Mouse (Mus musculus) heart, adult 9 months (tissue): ENCODE data around the gene Cers4.

ENCODE experiments used
- DNase-seq, 2 experiments: peaks; one replicate each; pipeline ENCODE4 v3.0.0; 2022; ENCODE audit warnings: low spot score in 2 of 2

Gene Cers4

DNA sequence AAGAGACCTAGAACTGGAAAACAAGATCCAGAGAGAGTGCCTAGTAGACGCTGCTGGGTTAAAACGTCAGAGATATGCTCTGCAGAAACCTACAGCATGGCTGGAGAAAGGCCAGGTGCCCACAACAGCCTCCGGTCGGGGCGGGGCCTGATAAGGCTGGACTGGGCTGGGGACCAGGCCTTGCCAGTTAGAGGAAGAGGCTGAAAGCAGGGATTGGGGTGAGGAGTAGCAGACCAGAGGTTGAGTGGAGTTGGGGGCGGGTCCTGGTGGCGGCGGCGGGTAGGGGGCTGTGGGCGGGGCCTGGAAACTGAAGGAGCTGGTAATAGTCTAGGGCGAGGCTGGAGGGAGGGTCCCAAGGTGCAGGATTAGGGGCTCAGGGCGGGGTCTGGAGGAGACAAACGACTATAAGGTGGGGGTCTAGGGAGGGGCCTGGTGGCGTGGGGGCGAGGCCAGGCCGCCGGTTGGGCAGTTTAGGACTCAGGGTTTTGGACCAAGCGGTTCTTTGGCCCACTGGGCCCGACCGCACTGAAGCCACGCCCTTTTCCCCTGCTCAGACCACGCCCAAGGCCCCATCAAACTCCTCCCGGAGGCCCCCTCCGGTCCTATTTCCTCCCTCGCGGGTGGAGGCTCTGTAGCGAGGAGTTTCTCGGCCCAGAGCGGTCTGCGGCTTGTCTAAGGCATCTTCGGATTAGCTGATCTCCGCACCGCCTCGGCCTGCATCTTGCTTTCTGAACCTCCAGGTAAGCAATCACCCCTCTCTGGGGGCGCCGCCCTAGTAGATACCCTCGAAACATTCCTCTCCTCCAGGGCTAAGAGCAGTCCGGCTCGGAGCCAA is at the start of gene Cers4:
Gene Cers4 (plus strand): TSS at position 176 of the 835 bp plus-strand sequence.
- peak; percentile 91 to 92 for DNase-seq

- no peak for DNase-seq
Observed at GRCm38 (mm10) chr8:4458165-4458564, 34.7 kb upstream of the Cers4 start.

DNA sequence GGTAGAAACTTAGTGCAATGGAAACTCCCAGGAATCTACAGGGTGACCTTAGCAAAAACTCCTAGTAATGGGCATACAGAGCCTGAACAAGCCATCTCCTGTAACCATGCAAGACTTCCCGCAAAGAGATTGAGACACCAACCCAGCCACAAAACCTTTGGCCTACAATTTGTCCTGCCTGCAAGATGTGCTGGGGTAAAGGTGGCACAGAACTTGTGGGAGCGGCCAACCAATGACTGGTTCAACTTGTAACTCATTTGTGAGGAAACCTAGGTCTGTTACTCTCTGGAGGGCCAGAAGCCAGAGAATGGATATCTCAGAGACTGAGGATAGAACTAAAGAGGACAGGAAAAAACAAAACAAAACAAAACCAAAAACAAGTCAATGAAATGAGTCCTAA is 29.8 kb upstream of the Cers4 start:
- DNase-seq = no peak

DNA sequence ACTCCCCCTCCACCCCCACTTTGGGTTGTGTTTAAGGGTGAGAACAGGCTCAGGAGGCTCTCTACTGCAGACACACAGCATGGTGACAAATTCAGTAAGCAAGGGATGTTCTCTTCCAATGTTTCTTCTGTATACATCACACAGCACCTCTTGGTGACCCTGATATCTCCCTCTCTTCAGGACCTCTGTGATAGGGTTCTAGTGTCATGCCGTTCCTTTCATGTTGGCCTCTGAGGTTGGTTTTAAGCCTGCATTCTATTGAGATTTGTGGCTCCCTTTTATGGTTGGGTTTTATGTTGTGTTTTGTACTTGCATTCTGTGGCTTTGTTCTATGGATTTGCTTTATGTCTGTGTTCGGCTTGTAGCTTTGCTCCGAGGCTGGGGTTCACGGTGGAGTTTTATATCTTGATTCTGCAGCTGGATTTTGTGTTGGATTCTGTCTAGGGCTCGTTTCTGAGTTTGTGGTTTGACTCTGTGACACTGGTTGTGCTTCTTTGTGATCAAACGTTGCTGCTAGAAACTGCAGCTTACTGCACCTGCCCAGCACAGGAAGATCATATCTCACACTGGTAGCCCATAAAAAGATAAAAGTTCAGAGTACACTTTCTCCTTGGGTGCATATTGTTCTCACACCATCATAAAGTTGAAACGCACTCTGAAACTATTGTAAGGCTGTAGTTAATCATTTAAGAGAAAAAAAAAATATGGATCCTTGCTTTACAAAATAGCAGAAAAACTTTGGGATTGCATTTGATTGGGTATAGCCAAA is 18.2 kb upstream of the Cers4 start:
- no peak for DNase-seq

GRCm38 (mm10) chr8:4481154-4481553 is 11.7 kb upstream of the Cers4 start:
- no peak for DNase-seq

- no peak for DNase-seq
Observed at GRCm38 (mm10) chr8:4481586-4481985, 11.2 kb upstream of the Cers4 start.

- no peak for DNase-seq
Observed at GRCm38 (mm10) chr8:4482501-4482900, 10.3 kb upstream of the Cers4 start.

GRCm38 (mm10) chr8:4483330-4483729 is 9.5 kb upstream of the Cers4 start:
- DNase-seq = no peak

- DNase-seq = peak; percentile 64 to 77
Observed at GRCm38 (mm10) chr8:4493686-4494440, 1.0 kb downstream of the Cers4 start.

GRCm38 (mm10) chr8:4495976-4496375 is 3.1 kb downstream of the Cers4 start:
- no peak for DNase-seq

DNA sequence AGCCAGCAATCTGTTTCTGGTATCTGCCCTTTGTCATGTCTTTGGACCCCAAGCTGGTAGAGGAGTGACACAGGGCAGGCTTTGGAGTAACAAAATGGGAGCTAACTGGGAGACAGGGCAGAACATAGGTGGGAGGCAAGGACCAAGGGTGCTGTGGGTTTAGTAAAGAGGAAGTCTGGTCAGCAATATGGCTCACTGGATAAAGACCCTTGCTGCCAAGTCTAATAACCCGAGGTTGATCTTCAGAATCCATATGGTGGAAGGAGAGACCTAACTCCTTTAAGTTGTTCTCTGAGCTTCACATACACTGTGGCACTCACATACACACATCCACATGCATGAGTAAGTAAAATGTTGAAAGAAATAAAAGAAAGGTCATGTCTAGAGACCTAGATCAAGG is 4.8 kb downstream of the Cers4 start:
- DNase-seq = no peak

- DNase-seq = no peak
Observed at GRCm38 (mm10) chr8:4505364-4505763, 12.5 kb downstream of the Cers4 start.

DNA sequence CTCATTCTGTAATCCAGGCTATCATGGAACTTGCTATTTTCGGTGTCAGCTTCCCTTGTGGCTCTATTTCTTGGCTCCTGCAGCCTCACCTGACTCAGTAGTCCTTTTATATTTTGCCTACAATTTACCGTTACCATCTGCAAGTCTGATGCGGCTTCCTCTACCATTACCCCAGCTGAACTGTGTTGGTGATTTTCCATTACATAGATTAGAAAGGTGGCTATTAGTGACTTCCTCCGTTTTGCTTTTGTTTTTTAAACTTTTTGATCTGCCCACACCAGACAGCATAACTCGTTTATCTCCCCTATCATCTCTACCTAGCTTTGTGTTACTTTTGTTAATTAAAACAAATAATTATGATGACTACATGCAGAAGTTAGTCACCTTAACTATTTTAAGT is 14.7 kb downstream of the Cers4 start:
- DNase-seq = no peak

- DNase-seq = no peak
Observed at GRCm38 (mm10) chr8:4510824-4511223, 18.0 kb downstream of the Cers4 start.

- DNase-seq = no peak
Observed at GRCm38 (mm10) chr8:4511429-4512115, 18.7 kb downstream of the Cers4 start.

DNA sequence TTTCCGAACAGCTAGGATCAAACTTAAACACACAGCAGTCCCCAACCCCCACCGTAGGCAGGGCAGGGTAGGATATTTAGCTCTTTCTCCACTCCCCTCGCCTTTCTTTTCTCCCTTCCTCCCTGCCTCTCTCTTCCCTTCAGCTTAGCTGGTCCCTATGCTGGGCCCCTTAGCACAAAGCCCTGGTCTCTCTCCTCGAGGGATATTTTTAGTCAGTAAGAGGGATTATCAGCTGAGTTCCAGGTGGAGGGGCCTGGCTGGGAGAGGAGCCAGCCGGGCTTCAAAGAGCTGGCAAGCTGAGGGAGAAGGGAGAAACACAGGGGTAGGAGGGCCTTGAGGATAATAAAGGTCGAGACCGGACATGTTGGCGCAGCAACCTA is 19.3 kb downstream of the Cers4 start:
- peak; percentile 71 to 76 for DNase-seq

- no peak for DNase-seq
Observed at GRCm38 (mm10) chr8:4516162-4516561, 23.3 kb downstream of the Cers4 start.

DNA sequence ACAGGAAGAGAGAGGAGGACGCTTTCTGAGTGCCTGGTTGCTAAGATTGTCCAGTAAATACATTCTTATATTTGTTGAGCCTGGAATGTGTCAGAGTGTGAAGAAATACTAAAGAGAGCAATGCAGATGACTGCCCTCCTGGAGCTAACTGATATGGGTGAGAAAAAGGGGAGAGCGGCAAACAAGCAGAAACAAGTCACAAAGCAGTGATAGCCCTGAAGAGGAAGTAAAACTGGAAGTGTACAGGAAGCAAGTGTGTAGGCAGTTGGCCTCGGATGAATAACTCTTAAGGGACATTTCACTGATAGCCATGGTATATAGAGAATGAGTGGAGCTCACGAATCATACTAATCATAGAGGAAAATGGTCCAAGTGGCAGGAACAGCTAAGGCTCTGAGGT is 28.6 kb downstream of the Cers4 start:
- DNase-seq = no peak

GRCm38 (mm10) chr8:4523525-4523924 is 30.7 kb downstream of the Cers4 start:
- DNase-seq = no peak
